Mouse (Mus musculus): ENCODE results near the gene Sox5.

The Sox5 gene

DNA sequence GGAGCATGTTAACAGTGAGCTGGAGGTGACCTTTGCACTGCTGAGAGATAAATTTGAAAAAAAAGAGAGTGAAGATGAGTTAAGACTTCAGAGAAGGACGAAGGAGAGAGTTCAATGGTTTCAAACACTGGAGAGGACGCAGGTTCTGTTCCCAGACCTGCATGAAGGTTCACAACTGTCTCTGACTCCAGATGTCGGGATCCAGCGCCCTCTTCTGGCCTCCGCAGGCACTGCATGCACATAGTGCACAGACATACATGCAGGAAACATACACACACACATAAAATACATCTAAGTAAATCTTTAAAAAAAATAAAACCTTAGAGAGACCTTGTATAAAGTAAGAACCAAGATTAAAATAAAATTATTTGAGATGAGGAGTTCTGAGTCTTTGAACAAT, 352.5 kb downstream of the Sox5 start:
- DNase-seq (ENCODE audit: low spot score): no peak

DNA sequence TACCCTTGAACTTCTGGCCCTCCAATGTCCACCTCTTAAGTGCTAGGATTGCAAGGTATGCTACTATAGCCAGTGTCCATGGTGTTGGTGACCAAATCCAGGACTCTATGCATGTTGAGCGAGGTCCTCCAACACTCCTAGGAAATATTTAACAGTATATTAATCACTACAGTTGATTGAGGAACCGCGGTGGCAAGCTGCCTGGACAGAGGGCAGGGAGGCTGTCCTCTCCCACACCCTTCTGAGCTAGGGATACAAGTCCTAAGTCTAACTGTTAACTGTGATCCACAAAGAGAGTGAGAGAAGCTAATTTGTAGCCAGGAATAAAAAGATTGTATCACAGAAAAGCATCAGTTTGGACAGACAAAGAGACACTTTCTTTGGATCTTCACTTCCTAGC, 373.7 kb downstream of the Sox5 start:
- DNase-seq (ENCODE audit: low spot score): no peak

DNA sequence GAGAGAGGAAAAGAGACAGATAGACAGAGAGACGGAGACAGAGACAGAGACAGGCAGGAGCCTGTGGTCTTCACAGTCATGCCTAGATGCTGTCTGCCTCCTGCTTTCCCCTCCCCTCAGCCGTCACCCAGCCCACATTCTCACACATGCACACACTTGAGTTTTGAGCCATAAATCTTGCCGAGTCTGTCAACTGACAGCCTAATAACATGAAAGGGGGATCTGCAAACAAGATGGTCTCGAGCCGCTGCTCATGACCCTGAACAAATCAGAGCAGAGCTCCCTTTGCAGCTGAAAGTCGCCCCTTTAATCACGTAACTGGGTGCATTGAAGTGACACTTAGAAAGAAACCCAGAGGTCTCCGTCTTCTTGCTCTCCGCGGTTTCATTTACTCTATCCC, 383.7 kb downstream of the Sox5 start:
- peak; percentile 52 for DNase-seq (ENCODE audit: low spot score)

DNA sequence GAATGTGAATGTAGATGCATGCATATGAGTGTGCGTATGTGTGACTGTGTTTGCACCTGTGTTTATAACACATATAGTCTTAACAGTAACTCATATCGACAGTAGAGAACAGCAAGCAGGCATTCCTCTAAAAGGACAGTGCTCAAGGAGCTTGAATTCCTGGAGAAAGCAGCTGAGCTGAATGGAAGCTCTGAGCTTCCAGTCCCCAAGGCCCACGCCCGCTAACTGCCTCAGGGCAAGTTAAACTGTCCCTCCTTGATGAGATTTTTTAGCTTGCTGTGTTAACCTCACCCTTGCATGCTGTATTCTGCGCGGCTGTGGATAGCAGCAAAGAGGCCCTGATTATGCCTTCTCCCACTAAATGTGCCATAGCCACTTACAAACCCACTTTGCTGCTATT, 388.6 kb downstream of the Sox5 start:
- DNase-seq (ENCODE audit: low spot score): no peak

DNA sequence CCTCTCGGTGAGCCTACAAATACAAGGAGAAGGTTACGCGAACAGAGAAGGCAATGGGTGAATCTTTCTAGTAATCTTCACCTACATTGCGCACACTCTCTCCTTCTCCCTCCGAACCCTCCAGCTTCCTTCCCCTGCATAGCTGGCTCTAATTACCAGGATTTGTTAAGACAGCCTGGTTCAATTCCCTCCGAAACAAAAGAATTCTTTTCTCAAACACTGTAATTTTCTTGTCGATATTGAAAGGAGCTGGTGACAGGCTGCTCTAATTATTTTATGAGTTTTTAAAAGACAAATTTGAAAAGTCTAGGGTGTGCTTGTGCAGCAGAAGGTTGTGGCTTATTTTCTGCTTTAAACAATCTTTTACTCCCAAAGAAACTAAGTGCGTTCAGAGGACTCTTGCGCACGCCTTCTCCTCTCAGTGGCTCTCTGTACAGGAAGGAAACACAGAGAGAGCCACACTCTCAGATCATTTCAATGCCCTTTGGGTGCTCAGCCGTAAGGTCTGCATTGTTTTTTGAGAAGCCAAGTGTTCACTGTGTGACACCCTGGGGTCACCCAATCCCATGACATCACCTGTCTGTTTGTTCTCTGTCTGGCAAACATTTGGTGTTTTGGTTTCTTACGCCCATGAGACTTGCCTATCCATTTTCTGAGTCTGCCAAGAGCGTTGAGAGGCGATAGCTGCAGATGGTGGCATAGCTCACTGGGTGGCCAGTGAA, 392.3 kb downstream of the Sox5 start:
- DNase-seq (ENCODE audit: low spot score): no peak

DNA sequence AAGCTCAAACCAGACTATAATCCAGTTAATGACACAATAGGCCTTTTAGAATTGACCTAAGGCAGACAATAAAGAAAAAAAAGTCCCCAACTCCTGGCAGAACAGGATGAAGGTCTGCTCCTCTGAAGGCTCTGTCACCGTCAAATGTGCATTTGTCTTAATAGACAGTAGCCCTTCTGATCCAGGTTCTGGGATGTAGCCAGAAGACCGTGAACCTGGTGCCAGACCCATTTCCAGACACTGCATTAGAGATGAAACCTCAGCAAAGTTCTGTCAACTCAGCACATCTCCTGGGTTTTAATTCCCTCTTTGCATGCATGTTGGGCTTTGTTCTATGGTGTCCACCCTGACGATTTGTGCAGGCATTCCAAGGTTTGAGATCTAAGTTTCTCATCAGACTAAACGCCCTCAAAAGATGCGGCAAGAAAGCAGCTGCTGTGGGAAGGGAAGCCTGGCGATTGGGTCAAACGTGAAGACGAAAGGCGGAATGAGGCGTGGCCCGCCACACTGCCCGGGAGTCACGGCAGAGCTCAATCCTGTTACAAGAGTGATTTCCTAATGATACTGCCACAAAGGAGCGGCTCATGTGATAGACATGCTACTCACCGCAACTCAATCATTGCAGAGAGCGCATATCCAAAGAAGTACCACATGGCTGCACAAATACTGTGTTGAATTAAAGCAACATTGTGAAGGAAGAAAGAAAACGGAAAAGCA, 394.1 kb downstream of the Sox5 start:
- no peak for DNase-seq (ENCODE audit: low spot score)

DNA sequence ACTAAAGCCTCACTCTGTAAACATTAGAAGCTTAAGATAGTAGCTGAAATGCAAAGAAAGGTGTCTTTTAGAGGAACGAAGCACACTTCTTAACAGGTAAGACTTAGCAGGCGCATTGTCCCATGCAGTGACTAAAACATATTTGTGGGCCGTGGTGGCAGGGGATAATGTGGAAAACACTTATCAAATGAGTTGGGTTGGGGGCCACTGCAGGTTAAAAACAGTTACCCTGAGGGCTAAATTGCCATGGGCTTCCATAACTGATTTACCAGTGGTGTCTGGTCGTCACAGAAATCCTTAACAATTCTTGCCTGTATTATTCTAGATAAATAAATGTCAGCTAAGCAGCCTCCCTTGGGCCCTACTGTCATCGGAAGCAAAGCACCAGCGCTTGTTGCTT, 401.1 kb downstream of the Sox5 start:
- no peak for DNase-seq (ENCODE audit: low spot score)

DNA sequence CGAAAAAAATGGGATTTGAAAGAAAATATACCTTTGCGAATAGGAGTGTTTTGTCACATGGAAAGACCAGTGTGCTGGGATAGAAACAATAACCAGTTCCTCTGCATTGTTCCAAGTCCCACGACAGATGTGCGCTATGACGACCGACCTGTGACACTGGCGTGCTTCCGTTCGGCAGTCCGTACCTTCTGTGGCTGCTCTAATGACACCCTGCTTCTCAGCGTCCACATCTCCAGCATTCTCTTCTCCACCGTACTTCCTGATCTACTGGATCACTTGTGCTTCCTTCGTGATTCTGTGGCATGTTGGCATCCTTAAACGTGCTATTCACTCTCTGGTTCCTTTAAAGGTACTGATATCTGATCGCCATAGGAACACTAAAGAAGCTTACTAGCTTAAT, 401.6 kb downstream of the Sox5 start:
- no peak for DNase-seq (ENCODE audit: low spot score)

DNA sequence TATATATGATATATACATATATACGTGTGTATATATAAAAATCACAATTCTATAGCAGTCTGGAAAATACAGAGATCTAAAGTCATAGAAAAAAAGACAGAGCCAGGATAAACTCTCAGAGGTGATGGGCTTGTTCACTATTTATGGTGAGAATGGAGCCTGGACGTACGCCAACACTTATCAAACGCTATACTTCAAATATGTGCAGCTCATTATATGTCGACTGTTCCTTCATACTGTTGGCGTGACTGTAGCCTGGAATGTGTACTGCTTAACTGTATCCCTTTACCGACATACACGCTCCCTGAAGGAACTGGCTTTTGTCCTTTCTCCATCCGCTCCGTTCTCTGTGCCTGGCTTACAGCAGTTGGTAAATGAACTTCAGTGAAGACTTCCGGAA, 407.0 kb downstream of the Sox5 start:
- DNase-seq (ENCODE audit: low spot score): no peak

DNA sequence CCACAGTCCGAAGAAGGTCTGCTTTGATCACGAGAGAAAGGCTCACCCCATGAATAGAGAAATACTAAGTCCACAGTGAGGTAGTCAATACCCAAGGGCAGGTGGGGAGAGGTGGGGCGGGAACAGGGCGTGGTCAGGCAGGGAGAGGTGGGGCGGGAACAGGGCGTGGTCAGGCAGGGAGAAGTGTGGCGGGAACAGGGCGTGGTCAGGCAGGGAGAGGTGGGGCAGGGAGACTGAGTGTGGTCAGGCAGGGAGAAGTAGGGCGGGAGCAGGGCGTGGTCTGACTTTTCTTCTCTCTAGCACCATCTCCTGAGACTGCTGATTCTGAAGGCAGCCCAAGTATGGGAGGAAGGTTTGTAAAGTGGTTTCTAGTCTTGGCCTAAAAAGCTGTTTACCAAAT, 411.1 kb downstream of the Sox5 start:
- no peak for DNase-seq (ENCODE audit: low spot score)

DNA sequence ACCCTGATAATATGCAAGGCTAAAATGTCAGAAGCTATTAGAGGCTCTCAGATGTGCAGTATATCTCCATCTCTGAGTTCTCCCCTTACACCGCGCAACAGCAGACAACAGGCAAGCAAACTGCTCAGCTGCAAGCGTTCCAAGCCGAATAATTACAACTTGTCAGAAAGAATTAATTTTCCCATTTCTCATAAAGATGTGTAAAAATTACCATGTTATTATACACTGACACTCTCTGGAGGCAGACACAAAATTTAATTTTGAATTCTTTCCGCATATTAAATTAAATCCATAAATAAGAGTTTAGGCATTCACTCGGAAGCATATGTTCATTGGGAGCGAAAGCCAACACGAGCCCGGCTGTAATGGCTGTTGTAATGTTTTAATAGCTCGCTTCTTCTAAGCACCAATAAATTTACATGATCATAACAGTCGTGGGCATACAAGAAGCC, 414.1 kb downstream of the Sox5 start:
- DNase-seq (ENCODE audit: low spot score): no peak

DNA sequence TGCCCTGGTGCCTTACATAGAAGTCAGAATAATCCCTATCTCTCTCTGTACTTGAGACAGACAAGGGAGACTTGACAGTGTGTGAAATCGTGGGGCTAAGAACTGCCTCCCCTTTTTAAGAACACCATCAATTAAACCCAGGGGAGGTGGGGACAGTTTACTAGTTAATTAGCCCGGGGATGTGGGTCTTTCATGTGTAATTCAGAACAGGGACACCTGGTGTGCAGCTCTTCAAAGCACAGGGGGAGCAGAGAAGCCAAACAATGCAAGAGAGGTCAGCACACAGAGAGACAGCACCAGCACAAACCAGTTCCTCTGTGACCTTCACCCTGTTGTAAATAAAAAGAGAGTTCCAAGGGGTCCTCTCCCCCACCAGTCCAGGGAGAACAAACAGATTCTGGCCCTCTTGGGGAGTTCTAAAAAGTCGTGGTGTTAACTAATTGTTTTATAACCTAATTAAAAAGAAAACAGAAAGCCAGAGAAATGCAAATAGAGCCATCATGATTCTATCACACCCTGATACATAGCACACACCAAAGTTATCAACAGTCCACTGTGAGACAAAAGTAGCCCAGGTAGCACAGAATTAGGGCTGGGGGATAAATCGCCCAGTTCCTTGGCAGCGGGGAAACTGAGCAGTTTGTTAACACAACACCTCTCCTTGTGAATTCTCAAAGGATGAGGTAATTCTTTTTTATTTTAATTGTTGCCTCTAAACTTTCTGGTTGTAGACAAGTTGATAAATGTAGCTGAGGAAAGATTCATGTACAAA, 420.3 kb downstream of the Sox5 start:
- peak; percentile 27 for DNase-seq (ENCODE audit: low spot score)

DNA sequence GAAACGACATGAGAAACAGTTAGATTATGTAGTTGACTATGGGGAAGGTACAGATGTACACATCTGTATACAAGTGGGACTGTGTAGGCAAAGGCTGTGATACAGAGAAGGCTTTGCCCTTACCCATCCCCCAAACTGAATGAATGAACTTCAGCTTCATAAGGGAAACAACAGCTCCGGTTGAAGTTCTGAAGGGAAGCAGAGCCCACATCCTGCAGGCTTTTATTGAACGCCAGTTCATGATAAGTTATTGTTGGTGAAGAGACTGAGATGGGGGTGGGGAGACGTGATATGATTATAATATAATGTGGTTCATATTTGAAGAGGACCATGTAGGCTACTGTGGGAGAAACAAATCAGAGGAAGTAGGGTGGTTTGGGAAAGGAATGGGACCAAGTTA, 424.7 kb downstream of the Sox5 start:
- DNase-seq (ENCODE audit: low spot score): no peak

DNA sequence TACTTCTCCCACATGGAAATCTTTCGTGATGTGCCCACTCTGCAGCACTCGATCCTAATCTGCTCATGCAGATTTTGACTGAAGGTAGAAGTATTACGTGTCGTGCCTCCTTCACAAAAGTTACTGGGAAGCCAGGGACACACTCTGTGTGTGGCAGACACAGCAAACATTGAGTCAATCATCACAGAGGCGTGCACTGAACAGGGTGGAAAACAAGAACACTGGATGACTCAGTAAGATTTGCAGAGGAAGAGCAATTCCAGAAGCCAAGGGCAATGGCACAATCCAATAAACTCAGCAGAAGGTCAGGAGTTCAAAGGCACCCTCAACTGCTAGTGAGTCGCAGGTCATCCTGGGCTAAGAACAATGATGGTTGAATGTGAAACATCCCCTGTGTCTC, 430.7 kb downstream of the Sox5 start:
- no peak for DNase-seq (ENCODE audit: low spot score)

DNA sequence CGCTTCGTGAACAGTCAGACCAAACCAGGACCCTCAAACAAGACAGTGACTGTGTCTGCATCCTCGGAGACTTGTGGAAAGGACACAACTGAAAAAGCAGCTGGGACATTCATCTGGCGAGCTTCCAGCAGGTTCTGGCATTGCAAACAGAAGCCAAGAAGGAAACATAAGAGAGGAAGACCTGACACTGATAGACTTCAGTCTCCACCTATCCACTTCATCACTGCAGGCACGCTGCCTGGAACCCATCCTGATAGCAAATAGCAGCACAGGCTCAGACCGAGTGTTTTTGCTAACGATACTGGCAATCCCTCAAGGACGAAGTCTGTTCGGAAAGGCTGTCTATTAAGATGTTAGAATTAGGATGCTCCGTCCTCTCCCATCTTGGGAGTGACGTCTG, 438.4 kb downstream of the Sox5 start:
- DNase-seq (ENCODE audit: low spot score): peak; percentile 10

DNA sequence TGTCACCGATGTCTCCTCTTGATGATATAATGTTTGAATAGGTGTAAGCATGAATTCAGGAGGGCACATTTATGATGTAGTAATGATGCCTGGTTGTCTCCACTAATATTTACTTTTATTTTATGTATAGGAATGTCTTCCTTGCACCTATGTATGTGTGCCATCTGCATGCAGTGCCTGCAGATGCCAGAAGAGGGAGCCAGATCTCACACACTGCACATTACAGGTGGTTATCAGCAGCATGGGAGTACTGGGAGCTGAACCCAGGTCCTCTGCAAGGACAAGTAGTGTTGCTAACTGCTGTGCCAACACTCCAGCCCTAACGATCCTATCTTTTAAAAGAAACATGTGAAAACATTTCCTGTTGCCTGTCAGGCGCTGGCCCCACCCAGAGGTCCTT, 442.2 kb downstream of the Sox5 start:
- no peak for DNase-seq (ENCODE audit: low spot score)

DNA sequence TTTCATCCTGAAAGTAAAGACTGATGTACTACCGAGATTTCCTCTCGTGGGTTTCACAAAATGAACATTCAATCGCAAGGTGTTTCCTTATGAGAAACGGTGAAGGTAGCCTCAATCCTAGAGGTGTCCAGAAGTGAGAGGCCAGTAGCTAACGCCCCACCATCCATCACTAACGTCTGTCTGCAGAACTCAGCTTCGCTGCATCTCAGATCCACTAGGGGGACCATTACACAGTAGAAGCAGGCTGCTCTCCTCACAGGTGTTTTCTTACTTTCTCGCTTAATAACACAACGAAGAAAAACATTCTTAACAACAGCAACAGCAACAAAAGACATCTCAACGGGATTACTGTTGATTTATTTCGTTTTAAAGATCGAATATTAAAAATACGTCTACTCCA, 442.8 kb downstream of the Sox5 start:
- peak; percentile 64 for DNase-seq (ENCODE audit: low spot score)

DNA sequence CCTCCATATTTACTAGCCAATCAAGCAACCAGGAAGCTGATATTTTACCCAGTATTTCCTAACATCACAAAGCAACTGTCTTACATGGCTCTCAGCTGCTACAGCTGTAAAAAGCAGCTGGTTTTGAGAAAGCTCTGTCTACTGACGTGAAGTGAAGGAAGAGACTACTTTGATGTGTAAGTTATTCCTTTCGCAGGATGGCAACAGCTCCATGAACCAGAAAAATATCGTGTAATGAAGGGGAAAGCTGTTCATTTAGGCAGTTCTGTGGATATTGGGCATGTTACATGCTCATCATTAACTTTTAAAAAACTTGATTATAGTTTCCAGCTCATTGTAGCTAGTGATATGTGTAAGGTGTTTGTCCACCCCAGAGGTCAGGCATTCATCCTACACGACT, 443.6 kb downstream of the Sox5 start:
- DNase-seq (ENCODE audit: low spot score): peak; percentile 59

DNA sequence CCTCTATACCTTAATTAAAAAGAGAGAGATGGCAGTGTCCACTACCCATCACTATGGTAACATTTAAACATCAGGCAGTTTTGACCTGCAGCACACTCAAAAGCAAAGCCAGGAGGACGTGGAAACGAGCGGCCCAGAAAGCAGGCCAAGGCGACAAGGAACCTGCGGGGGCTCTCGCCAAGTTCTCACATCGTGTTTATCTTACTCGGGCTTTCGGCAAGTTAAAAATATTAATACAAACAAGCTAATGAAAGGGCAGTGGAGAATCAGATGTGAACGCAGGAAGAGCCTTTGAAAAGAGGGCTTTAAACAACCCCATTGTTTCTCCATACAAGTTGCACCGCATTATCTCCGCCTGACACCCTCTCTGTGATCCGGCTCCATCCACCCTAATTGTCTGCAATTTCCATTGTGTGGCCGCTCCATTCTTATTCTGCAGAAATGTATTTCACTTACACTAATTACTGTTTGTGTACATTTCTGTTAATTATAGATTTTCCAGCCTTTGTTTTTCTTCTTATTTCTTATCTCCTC, 444.3 kb downstream of the Sox5 start:
- peak; percentile 76 for DNase-seq (ENCODE audit: low spot score)

DNA sequence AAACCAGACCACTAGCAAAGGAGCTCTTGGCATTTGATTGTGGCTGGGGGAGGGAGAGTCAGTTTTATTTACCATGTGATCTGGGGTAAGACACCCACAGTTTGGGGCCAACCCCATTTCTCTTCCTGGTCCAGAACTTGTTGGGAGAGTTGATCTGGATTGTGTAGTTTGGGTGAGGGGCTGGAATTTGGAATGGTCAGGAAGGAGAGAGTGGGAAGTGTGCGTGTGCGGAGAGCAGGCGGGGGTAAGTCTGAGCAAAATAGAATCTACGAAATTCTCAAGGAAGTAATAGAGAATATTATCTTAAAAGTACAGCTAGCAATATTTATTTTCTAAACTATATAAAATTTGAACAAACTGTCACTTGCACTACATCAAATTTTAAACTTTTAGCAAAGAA, 445.0 kb downstream of the Sox5 start:
- no peak for DNase-seq (ENCODE audit: low spot score)

DNA sequence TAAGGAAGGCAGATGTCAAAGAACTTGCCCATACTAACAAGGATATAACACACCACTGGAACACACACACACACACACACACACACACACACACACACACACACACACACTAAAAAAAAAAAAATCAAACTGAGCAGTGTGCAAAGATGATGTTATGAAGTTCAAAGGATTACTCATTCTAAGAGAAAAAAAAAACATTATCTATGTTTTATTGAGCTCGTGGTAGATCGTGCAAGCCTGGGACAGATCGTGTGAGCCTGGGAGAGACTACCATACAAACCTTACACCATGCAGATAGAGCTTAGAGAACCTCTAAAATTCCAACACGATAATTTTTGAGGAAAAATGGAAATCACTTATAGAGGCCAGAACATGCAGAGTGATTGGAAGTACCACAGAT, 448.6 kb downstream of the Sox5 start:
- DNase-seq (ENCODE audit: low spot score): no peak

DNA sequence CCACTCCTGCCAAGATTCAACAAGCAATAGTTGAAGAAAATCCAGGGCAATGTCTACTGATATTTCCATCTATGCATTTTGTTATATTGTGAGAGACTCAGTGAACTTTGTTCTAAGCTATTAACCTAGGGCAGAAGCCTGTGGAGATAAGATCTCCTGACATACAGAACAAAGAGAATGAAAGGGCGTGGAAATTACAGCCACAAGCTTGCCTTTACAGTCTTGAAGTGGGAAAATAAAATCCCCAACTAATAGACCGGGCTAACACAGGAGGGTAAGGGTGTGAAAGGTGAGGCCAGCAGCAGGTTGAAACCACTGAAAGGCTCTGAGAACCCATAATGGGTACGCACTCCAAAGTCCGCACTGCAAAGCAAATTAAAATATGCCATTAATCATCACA, 449.8 kb downstream of the Sox5 start:
- DNase-seq (ENCODE audit: low spot score): no peak
